Mouse (Mus musculus) limb, embryonic 15.5 days (tissue): ENCODE data around the gene Mid1. TPM values are rescaled to one million over a fixed set of nuclear protein-coding genes. Genes with fewer than 3 reads are reported as not detected.

ENCODE experiments used
- ATAC-seq: fragments of 200-750 bp; cut with Nextera tagmentation; 2 replicates; pipeline ENCODE4 v1.8.0; 2017; ENCODE audit warnings: low read depth, moderate TSS enrichment; ENCODE audit not compliant: insufficient number of reproducible peaks, low FRiP score, low TSS enrichment
- H3K27ac ChIP-seq: fragments of 300-500 bp; sonication (generic); 2 replicates; pipeline ENCODE4 v1.5.1; 2015; ENCODE audit warnings: moderate library complexity, mild to moderate bottlenecking, inconsistent platforms
- H3K27me3 ChIP-seq: fragments of 300-500 bp; sonication (generic); 2 replicates; pipeline ENCODE4 v1.6.1; 2015; ENCODE audit warnings: inconsistent platforms
- H3K36me3 ChIP-seq: fragments of 300-500 bp; sonication (generic); 2 replicates; pipeline ENCODE4 v1.6.1; 2015; ENCODE audit warnings: inconsistent platforms
- H3K4me1 ChIP-seq: fragments of 300-500 bp; sonication (generic); 2 replicates; pipeline ENCODE4 v1.6.1; 2015; ENCODE audit warnings: inconsistent platforms
- H3K4me2 ChIP-seq: fragments of 300-500 bp; sonication (generic); 2 replicates; pipeline ENCODE4 v1.6.1; 2015; ENCODE audit warnings: mild to moderate bottlenecking, inconsistent platforms
- H3K4me3 ChIP-seq: fragments of 300-500 bp; sonication (generic); 2 replicates; pipeline ENCODE4 v1.5.1; 2015; ENCODE audit warnings: mild to moderate bottlenecking, inconsistent platforms
- H3K9ac ChIP-seq: fragments of 300-500 bp; sonication (generic); 2 replicates; pipeline ENCODE4 v1.6.1; 2015; ENCODE audit warnings: inconsistent platforms
- H3K9me3 ChIP-seq: fragments of 300-500 bp; sonication (generic); 2 replicates; pipeline ENCODE4 v1.6.1; 2016; ENCODE audit warnings: inconsistent platforms
- WGBS: fragments of 180-500 bp; shearing (Covaris S2); methylation state at CpG from one replicate; pipeline ENCODE4 v1.1.7; 2015; 5-methylcytosine and 5-hydroxymethylcytosine counted together
- polyA plus RNA-seq: library from polyadenylated mRNA; unstranded; fragments of >200 nt; fragmentation: Nextera tagmentation; extraction: Ambion mirVana; gene quantifications from 2 replicates; pipeline ENCODE4 v1.2.1, GENCODE M21; 2015

Gene Mid1
- polyA plus RNA-seq, 1 experiment from 2014 or later, result 9.7 TPM

- H3K27ac ChIP-seq, result no peak overlapping the region
Observed at GRCm38 (mm10) chrX:169827720-169828119, 142.7 kb downstream of the Mid1 start.

DNA sequence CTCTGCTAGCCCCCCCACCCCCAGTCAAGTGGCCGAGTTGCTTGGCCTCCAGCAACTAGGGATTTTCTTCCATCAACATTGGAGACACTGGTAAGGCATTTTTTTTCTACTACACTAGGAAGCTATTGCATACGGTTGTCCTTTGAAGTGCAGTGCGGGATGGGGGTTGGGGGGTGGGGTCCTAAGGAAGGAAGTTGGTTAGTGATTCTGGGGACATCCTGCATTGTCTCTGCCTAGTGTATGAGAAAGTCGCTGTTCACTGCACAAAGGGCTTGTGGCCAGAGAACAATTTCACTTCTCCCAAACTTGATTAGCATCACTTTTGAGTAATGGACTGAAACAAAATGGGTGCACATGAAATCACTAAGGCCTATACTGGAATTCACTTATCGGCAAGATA is 143.1 kb downstream of the Mid1 start:
- no peak for ATAC-seq
- Histone ChIP-seq H3K9me3 (no peaks in the 10 kb centered on the region), H3K27me3 (0 out of 2 replicates have a peak, but pooled peaks cover 3% of the 10 kb centered on the region), H3K4me3 (no peak overlapping the region), H3K4me1 (no peaks in the 10 kb centered on the region), H3K36me3 (no peaks in the 10 kb centered on the region), H3K9ac (no peak overlapping the region), H3K4me2 (no peak overlapping the region), H3K27ac (no peak overlapping the region)
- 50% methylated on average over 5 of the region's 5 CpGs for WGBS

More at GRCm38 (mm10) chrX:169827720-169828119, 142.7 kb downstream of the Mid1 start:
- H3K4me3 ChIP-seq, result no peak overlapping the region
- no peak overlapping the region for H3K4me2 ChIP-seq
- no peak for ATAC-seq
- H3K9ac ChIP-seq, result no peak overlapping the region
- no peaks in the 10 kb centered on the region for H3K36me3 ChIP-seq
- H3K9me3 ChIP-seq, result no peaks in the 10 kb centered on the region
- 0 out of 2 replicates have a peak, but pooled peaks cover 3% of the 10 kb centered on the region for H3K27me3 ChIP-seq
- 33% methylated on average over 7 of the region's 7 CpGs for WGBS
- H3K4me1 ChIP-seq, result no peaks in the 10 kb centered on the region

DNA sequence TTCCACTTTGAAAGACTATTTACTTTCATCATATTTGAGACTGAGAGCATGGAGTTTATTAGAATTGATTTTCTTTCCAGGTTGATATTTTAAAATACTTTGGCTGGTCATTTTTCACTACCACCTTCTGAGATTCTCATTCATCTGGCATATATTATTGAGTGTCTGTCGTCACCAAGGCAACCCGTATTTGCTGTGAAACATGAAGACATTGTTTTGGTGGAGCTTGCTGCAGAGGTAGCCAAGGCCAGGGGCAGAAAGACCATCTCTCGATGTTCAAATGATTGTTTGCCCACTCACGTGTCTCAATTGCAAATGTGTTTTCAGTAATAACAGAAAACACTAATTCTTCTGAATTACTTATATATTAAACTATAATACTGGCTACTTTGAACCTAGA is 145.1 kb downstream of the Mid1 start:
- Histone ChIP-seq H3K27me3 (0 out of 2 replicates have a peak, but pooled peaks cover 3% of the 10 kb centered on the region), H3K9me3 (no peaks in the 10 kb centered on the region), H3K4me2 (no peak overlapping the region), H3K9ac (no peak overlapping the region), H3K4me3 (no peak overlapping the region), H3K4me1 (no peaks in the 10 kb centered on the region), H3K36me3 (no peaks in the 10 kb centered on the region), H3K27ac (no peak overlapping the region)
- 60% methylated on average over 4 of the region's 4 CpGs for WGBS
- ATAC-seq, result no peak

- Histone ChIP-seq H3K4me2 (no peak overlapping the region), H3K27me3 (no peaks in the 10 kb centered on the region), H3K4me1 (no peaks in the 10 kb centered on the region), H3K4me3 (no peak overlapping the region), H3K9ac (no peak overlapping the region), H3K36me3 (no peaks in the 10 kb centered on the region), H3K27ac (no peak overlapping the region), H3K9me3 (no peaks in the 10 kb centered on the region)
- no peak for ATAC-seq
- 52% methylated on average over 5 of the region's 5 CpGs for whole genome bisulfite sequencing
Observed at GRCm38 (mm10) chrX:169837947-169838649, 153.1 kb downstream of the Mid1 start.

- no peak overlapping the region for H3K4me2 ChIP-seq
- no peak for ATAC-seq
- H3K4me3 ChIP-seq, result no peak overlapping the region
- WGBS, result 81% methylated on average over 2 of the region's 2 CpGs
- H3K27me3 ChIP-seq, result no peaks in the 10 kb centered on the region
- H3K9me3 ChIP-seq, result no peaks in the 10 kb centered on the region
- H3K36me3 ChIP-seq, result no peaks in the 10 kb centered on the region
- no peak overlapping the region for H3K9ac ChIP-seq
- no peak overlapping the region for H3K27ac ChIP-seq
- H3K4me1 ChIP-seq, result no peaks in the 10 kb centered on the region
Observed at GRCm38 (mm10) chrX:169838650-169838971, 153.6 kb downstream of the Mid1 start.

GRCm38 (mm10) chrX:169843267-169843666 is 158.3 kb downstream of the Mid1 start:
- no peak for ATAC-seq
- no peak overlapping the region for H3K4me3 ChIP-seq
- H3K27me3 ChIP-seq, result peaks cover 6% of the 10 kb centered on the region; the same call in 1 of the 2 replicates
- no peak overlapping the region for H3K27ac ChIP-seq
- no peak overlapping the region for H3K9ac ChIP-seq
- WGBS, result 61% methylated on average over 1 of the region's 1 CpGs
- H3K36me3 ChIP-seq, result no peaks in the 10 kb centered on the region
- H3K4me2 ChIP-seq, result no peak overlapping the region
- no peaks in the 10 kb centered on the region for H3K9me3 ChIP-seq
- H3K4me1 ChIP-seq, result no peaks in the 10 kb centered on the region

DNA sequence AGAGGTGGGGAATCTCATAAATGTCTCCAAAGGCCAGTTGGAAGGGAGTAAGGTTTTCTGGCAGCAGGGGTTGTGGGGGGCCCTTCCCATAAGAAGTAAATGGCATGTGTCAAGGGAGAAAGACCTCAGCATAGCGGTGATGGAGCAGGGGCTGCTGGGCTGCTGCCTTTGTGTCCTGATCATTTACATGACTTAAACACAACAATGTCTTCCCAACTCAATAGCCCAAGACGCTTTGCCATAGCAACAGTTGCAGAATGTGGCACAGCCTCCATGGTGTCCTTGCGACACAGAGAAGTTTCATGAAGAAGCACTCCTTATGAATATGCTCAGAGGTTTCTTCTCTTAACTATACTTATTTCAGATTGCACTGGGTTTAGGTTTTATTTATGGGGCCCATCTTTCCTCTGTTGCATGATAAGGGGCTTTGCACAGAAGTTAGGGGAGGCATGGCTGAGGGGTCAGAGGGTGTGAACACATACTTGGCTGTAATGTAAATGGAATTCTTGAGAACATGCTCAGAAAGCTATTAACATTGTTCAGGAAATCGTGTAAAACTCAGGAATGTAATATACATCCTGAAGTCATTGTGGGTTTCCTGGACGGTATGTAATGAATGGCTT is 159.3 kb downstream of the Mid1 start:
- no peak for ATAC-seq
- Histone ChIP-seq H3K27me3 (peaks cover 6% of the 10 kb centered on the region; the same call in 1 of the 2 replicates), H3K9ac (no peak overlapping the region), H3K4me2 (no peak overlapping the region), H3K27ac (no peak overlapping the region), H3K9me3 (no peaks in the 10 kb centered on the region), H3K4me3 (no peak overlapping the region), H3K4me1 (no peaks in the 10 kb centered on the region), H3K36me3 (no peaks in the 10 kb centered on the region)
- 40% methylated on average over 5 of the region's 5 CpGs for WGBS

DNA sequence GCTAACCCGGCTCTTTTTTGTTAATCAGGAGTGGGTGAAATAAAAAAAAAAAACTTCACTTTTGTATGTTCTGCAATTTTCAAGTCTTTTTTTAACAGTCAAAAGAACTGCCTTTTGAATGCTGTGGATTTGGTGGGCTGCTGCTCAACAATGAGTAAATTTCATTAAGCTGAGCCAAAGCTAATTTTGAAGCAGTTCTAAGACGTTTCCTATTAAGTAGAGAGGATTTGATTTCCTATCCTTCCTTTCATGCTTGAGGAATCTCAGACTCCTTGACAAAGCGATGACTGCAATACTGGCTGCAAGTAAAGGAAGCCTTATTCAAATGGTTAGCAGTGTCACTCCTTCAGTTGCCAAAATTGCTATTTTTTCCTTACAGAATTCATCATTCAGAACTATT is 161.2 kb downstream of the Mid1 start:
- Histone ChIP-seq H3K9me3 (no peaks in the 10 kb centered on the region), H3K27me3 (peaks cover 6% of the 10 kb centered on the region; the same call in 1 of the 2 replicates), H3K9ac (no peak overlapping the region), H3K4me2 (no peak overlapping the region), H3K27ac (no peak overlapping the region), H3K4me3 (no peak overlapping the region), H3K36me3 (no peaks in the 10 kb centered on the region), H3K4me1 (no peaks in the 10 kb centered on the region)
- 66% methylated on average over 3 of the region's 3 CpGs for WGBS
- no peak for ATAC-seq

GRCm38 (mm10) chrX:169861194-169861720 is 176.3 kb downstream of the Mid1 start:
- H3K4me3 ChIP-seq, result no peak overlapping the region
- no peaks in the 10 kb centered on the region for H3K36me3 ChIP-seq
- no peak for ATAC-seq
- H3K27me3 ChIP-seq, result no peaks in the 10 kb centered on the region
- H3K27ac ChIP-seq, result no peak overlapping the region
- 19% methylated on average over 2 of the region's 2 CpGs for WGBS
- H3K4me1 ChIP-seq, result no peaks in the 10 kb centered on the region
- no peak overlapping the region for H3K9ac ChIP-seq
- H3K4me2 ChIP-seq, result no peak overlapping the region
- no peaks in the 10 kb centered on the region for H3K9me3 ChIP-seq

DNA sequence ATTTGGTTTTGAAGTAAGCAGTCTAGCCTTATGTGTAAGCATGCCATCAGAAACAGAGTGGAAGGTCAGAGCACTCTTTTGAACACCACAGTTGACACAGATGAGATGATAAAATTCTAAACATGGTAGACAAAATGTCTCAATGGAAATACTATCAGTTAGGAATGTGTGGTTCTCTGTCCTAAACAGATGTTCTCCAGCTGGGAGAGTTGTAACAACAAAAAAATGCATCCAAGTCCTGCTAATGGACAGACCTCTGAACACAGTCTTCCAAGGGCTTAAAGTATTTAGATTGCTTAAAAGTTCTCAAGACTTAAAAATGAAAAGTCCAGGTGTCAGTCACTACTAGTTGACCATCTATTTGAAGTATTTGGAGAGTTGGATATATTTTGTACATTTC is 177.4 kb downstream of the Mid1 start:
- no peak for ATAC-seq
- Histone ChIP-seq H3K27ac (no peak overlapping the region), H3K27me3 (no peaks in the 10 kb centered on the region), H3K36me3 (no peaks in the 10 kb centered on the region), H3K4me1 (no peaks in the 10 kb centered on the region), H3K4me3 (no peak overlapping the region), H3K4me2 (no peak overlapping the region), H3K9me3 (no peaks in the 10 kb centered on the region), H3K9ac (no peak overlapping the region)

DNA sequence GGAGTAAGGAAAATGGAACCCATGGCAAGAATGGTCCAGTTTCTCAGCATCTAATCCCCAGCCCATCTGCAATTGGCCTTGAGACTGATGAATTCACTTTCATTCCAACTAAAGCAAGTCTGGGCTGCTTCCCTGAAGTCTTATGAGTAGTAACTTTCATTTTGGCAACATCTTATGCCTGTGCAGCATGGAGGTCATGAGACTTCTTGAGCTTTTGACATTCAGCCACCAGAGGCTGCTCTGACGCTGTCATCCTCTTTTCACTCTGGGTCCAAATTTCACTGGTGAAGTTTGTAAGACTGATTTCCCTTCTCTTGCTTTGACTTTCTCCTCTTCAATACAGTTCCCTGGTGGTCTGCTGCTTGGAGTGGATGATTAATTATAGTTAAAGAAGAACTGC is 177.8 kb downstream of the Mid1 start:
- no peak for ATAC-seq
- no peaks in the 10 kb centered on the region for H3K4me1 ChIP-seq
- no peaks in the 10 kb centered on the region for H3K36me3 ChIP-seq
- no peaks in the 10 kb centered on the region for H3K27me3 ChIP-seq
- H3K9ac ChIP-seq, result no peak overlapping the region
- no peak overlapping the region for H3K4me3 ChIP-seq
- no peak overlapping the region for H3K4me2 ChIP-seq
- no peak overlapping the region for H3K27ac ChIP-seq
- 50% methylated on average over 1 of the region's 1 CpGs for WGBS
- no peaks in the 10 kb centered on the region for H3K9me3 ChIP-seq

GRCm38 (mm10) chrX:169863841-169864240 is 178.8 kb downstream of the Mid1 start:
- H3K4me1 ChIP-seq, result no peaks in the 10 kb centered on the region
- H3K9ac ChIP-seq, result no peak overlapping the region
- no peaks in the 10 kb centered on the region for H3K27me3 ChIP-seq
- H3K4me2 ChIP-seq, result no peak overlapping the region
- H3K36me3 ChIP-seq, result no peaks in the 10 kb centered on the region
- H3K27ac ChIP-seq, result no peak overlapping the region
- no peaks in the 10 kb centered on the region for H3K9me3 ChIP-seq
- WGBS, result 50% methylated on average over 1 of the region's 1 CpGs
- no peak overlapping the region for H3K4me3 ChIP-seq
- ATAC-seq, result no peak
